Comparison of ENCODE assay signal across 9 mouse cellular contexts in genomic region chr5:22745529-22745884, GRCm38 (mm10). TPM values are rescaled to one million over a fixed set of nuclear protein-coding genes. Genes with fewer than 3 reads are reported as not detected.
DNase-seq lines count a peak whose midpoint lies in the region; ATAC-seq and TF ChIP-seq lines count a peak whose summit lies in the region.
"Had no signal": no experiment of that assay in that cellular context is flagged by ENCODE, and none has a peak within 500 bp of the region (broad histone marks: within the 10 kb centered on the region; RNA-seq: fewer than 3 reads in every experiment).

No protein-coding gene starts in this region.

- no peak overlapping the region for H3K27ac ChIP-seq in cerebellum, adult 2 months (ENCODE audit: insufficient read depth, low read length)
- H3K27ac ChIP-seq in neural tube, embryonic 11.5 days (ENCODE audit: low read depth, low read length) = no peak overlapping the region
- H3K27ac ChIP-seq in liver, embryonic 14.5 days = no peak overlapping the region
- no peak overlapping the region for H3K27ac ChIP-seq in thymus, adult 2 months (ENCODE audit: control insufficient read depth, insufficient read depth, low read length)

- H3K4me2 ChIP-seq in neural tube, embryonic 11.5 days (ENCODE audit: low read depth) = peak overlapping the region; percentile 95
- H3K4me2 ChIP-seq in liver, embryonic 14.5 days (ENCODE audit: low read depth) = peak overlapping the region; percentile 47

- TF ChIP-seq POLR2A in cerebellum, adult 2 months (IDR thresholded peaks at IDR 0.05; ENCODE audit: borderline replicate concordance, insufficient read depth, low read length) = no peak
- no peak for TF ChIP-seq POLR2A in thymus, adult 2 months (IDR thresholded peaks at IDR 0.05; ENCODE audit: control insufficient read depth, extremely low read depth, insufficient read depth, low read length, poor library complexity)

- H3K9me3 ChIP-seq in neural tube, embryonic 11.5 days (ENCODE audit: control insufficient read depth, low read length) = no peaks in the 10 kb centered on the region
- H3K9me3 ChIP-seq in liver, embryonic 14.5 days (ENCODE audit: control insufficient read depth, low read length) = no peaks in the 10 kb centered on the region

- no peak for DNase-seq in cerebellum, adult 2 months
- DNase-seq in cerebellum, postnatal 14 days = no peak
- DNase-seq in neural tube, embryonic 11.5 days (ENCODE audit: low spot score) = no peak
- no peak for DNase-seq in neural tube, embryonic 10.5 days (ENCODE audit: extremely low spot score, low spot score)
- no peak for DNase-seq in liver, embryonic 14.5 days (ENCODE audit: low read depth in 3 of 3, low spot score in 3 of 3)
- DNase-seq in thymus, adult 2 months = no peak
- no peak for DNase-seq in B cell, adult 2 months
- no peak for DNase-seq in left cerebral cortex, adult 9 months (ENCODE audit: low spot score in 2 of 2)
- DNase-seq: kidney, postnatal 25 days had no signal

- peak; percentile 18; the same call in 1 of the 2 replicates for ATAC-seq in neural tube, embryonic 11.5 days (ENCODE audit: insufficient read depth, low FRiP score, low TSS enrichment)
- no peak for ATAC-seq in liver, embryonic 14.5 days (ENCODE audit: insufficient read depth)

- no peak for TF ChIP-seq CTCF in cerebellum, adult 2 months (IDR thresholded peaks at IDR 0.05; ENCODE audit: borderline replicate concordance, insufficient read depth, low read depth, low read length)
- TF ChIP-seq CTCF in liver, embryonic 14.5 days (IDR thresholded peaks at IDR 0.05; ENCODE audit: low read depth) = no peak
- TF ChIP-seq CTCF in thymus, adult 2 months (IDR thresholded peaks at IDR 0.05; ENCODE audit: borderline replicate concordance, control insufficient read depth, extremely low read depth, insufficient read depth, low read length, poor library complexity) = no peak

- peak overlapping the region; percentile 54 for H3K9ac ChIP-seq in neural tube, embryonic 11.5 days (ENCODE audit: low read length)
- no peak overlapping the region for H3K9ac ChIP-seq in liver, embryonic 14.5 days (replicated peaks)

- 3% methylated on average over 10 of the region's 10 CpGs for WGBS in cerebellum, adult 2 months
- under 1% methylated on average over 10 of the region's 10 CpGs for WGBS in neural tube, embryonic 11.5 days
- 3% methylated on average over 10 of the region's 10 CpGs for WGBS in liver, embryonic 14.5 days (ENCODE audit: insufficient replicate concordance)
- 10% methylated on average over 10 of the region's 10 CpGs for WGBS in thymus, adult 2 months

- H3K27me3 ChIP-seq in cerebellum, adult 2 months (ENCODE audit: control insufficient read depth, insufficient read depth, low read length) = no peaks in the 10 kb centered on the region
- peaks cover 3% of the 10 kb centered on the region; the same call in 1 of the 2 replicates for H3K27me3 ChIP-seq in neural tube, embryonic 11.5 days (ENCODE audit: control insufficient read depth, insufficient read depth, low read length)
- H3K27me3 ChIP-seq in liver, embryonic 14.5 days (ENCODE audit: control insufficient read depth, insufficient read depth, low read length) = peaks cover 24% of the 10 kb centered on the region
- peaks cover 6% of the 10 kb centered on the region; the same call in 1 of the 2 replicates for H3K27me3 ChIP-seq in thymus, adult 2 months (ENCODE audit: control insufficient read depth, insufficient read depth, low read length)

- no peaks in the 10 kb centered on the region for H3K36me3 ChIP-seq in neural tube, embryonic 11.5 days (ENCODE audit: control insufficient read depth, insufficient read depth, low read length)
- no peaks in the 10 kb centered on the region for H3K36me3 ChIP-seq in liver, embryonic 14.5 days (replicated peaks; ENCODE audit: control insufficient read depth, insufficient read depth, low read depth)
- no peaks in the 10 kb centered on the region for H3K36me3 ChIP-seq in thymus, adult 2 months (ENCODE audit: control insufficient read depth, insufficient read depth, low read length)

- TF ChIP-seq EP300 in liver, embryonic 14.5 days (IDR thresholded peaks at IDR 0.05; ENCODE audit: low read depth) = no peak

- H3K4me1 ChIP-seq in cerebellum, adult 2 months (ENCODE audit: control insufficient read depth, insufficient read depth, low read length) = no peaks in the 10 kb centered on the region
- H3K4me1 ChIP-seq in neural tube, embryonic 11.5 days (ENCODE audit: control insufficient read depth, insufficient read depth, low read length) = no peaks in the 10 kb centered on the region
- no peaks in the 10 kb centered on the region for H3K4me1 ChIP-seq in liver, embryonic 14.5 days (replicated peaks; ENCODE audit: control insufficient read depth in 2 of 2, insufficient read depth in 2 of 2, low read length in 1 of 2)
- H3K4me1 ChIP-seq in thymus, adult 2 months (replicated peaks; ENCODE audit: control insufficient read depth, insufficient read depth, low read length) = peaks cover 11% of the 10 kb centered on the region

- peak overlapping the region; percentile 90 for H3K4me3 ChIP-seq in cerebellum, adult 2 months (replicated peaks; ENCODE audit: insufficient read depth, low read depth, low read length)
- peak overlapping the region; percentile 60 for H3K4me3 ChIP-seq in neural tube, embryonic 11.5 days (ENCODE audit: low read depth, low read length)
- peak overlapping the region in 1 of 2 experiments; percentile 1; a peak in 2 of 4 replicates for H3K4me3 ChIP-seq in liver, embryonic 14.5 days (ENCODE audit: insufficient read depth in 1 of 2, low read depth in 2 of 2, low read length in 2 of 2)
- no peak overlapping the region for H3K4me3 ChIP-seq in thymus, adult 2 months (ENCODE audit: control insufficient read depth, insufficient read depth, low read length)

RNA-seq across cellular contexts. Expression of gene Lhfpl3, which starts 0.4 kb away (rescaled TPM):
- 29.2 and 31.5 TPM in 2 replicates for polyA plus RNA-seq in cerebellum, adult 2 months (2012; rRNA removed)
- 0.44 and 0.58 TPM in 2 replicates for polyA plus RNA-seq in neural tube, embryonic 11.5 days (2014; fragmentation: Nextera tagmentation; extraction: Ambion mirVana)
- 0.01 and 0.04 TPM in 2 replicates for polyA plus RNA-seq in liver, embryonic 14.5 days (2012; rRNA removed)
- not detected in 2 replicates for polyA plus RNA-seq in liver, embryonic 14.5 days (2014; fragmentation: Nextera tagmentation; extraction: Ambion mirVana)
- 0.03 and 0.06 TPM in 2 replicates for polyA plus RNA-seq in thymus, adult 2 months (2012; rRNA removed)

Comparison
In these comparisons a context has a peak if more than half of its experiments do, and no peak if none do; other contexts are left out.
1. RNA of gene Lhfpl3, which starts 0.4 kb away (polyA plus RNA-seq): 29.2 to 31.5 TPM in cerebellum, adult 2 months; 0.44 to 0.58 TPM in neural tube, embryonic 11.5 days, 0.03 to 0.06 TPM in thymus, adult 2 months and 0.01 to 0.04 TPM in liver, embryonic 14.5 days; every median in the first group is over 10 times any median in the second.